Mouse (Mus musculus): ENCODE results near the gene Nol10.

Gene Nol10

DNA sequence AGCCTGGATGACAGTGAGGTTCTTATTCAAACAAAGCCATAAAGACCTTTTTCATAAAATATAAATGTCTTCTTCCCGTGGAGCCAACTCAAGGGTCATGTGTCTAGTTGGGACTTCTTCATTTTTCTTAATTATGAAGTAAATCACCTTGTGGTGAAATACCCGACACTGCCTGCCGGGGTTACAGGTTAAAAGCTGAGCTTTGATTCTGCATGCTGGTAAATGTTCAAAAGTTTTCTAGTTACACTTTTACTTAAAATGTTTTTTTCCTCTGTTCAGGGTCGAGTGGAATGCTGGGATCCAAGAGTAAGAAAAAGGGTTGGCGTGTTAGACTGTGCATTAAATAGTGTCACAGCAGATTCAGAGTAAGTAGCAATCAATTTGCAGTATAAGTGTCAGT, 14.1 kb downstream of the Nol10 start:
- DNase-seq (ENCODE audit: low spot score): no peak

DNA sequence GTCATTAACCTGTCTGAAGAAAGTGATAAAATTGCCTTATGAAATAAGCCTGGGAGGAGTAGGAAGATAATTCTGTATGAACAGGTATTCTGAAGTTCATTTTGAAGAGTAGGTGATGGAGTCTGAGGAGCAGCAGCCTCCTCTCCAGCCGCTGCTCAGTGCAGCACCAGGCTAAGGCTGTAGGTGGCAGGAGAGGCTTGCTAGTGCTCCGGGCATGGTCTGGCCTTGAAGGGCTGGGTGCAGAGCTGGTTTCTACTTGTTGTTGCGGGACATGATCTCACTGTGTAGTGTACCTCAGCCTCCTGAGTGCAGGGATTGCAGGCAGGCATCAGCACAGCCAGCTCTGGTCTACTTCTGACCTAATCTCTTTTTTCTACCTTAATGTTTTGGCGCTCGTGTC, 18.7 kb downstream of the Nol10 start:
- DNase-seq (ENCODE audit: low spot score): peak; percentile 54

DNA sequence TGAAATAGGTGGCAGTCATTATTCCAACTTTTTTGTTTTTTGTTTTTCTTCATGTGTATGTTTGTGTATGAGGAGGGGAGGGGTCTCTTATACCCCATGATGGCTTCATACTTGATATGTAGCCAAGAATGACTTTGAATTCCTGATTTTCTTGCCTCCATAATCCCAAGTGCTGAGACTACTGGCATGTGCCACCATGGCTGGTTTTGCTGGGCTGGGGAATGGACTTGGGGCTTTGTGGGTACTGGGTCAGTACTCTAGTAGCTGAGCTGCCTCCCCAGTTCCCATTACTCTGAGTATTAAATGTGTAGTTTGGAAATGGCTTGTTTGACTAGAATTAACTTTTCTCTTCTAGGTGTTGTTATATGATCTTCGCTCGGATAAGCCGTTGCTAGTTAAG, 20.9 kb downstream of the Nol10 start:
- DNase-seq (ENCODE audit: low spot score): no peak

DNA sequence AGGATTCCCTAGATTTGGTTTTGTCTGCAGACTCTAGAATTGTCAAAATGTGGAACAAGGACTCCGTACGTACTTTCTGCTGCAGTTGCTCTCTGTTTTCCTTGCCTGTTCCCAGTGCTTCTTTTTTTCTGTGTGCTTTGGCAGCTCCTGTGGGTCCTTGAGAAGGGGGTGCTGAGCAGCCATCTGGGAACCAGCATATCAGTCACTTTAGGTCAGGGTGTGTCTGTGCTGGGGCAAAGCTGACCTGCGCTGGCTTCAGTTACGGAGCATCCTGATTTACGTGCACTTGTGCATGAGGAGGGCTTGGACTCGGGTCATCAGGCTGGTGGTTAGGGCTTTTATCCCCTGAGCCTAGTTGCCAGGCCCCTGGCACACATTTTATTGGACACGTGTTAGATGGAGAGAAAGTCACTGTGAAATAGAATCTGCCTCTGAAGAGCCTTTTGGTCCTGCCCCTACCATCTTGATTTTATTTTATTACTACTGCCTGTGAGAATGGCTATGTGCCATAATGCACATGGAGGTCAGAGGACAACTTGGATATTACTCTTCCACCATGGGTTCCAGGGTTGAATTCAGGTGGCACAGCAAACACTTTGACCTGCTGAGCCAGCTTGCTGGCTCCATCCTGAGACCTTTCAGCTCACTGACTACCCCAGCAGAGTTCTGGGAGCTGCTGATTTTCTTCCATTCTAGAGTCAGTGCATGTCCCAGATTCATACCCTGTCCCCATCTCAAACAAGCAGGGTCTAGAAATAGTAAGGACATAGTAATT, 21.5 kb downstream of the Nol10 start:
- DNase-seq (ENCODE audit: low spot score): no peak

DNA sequence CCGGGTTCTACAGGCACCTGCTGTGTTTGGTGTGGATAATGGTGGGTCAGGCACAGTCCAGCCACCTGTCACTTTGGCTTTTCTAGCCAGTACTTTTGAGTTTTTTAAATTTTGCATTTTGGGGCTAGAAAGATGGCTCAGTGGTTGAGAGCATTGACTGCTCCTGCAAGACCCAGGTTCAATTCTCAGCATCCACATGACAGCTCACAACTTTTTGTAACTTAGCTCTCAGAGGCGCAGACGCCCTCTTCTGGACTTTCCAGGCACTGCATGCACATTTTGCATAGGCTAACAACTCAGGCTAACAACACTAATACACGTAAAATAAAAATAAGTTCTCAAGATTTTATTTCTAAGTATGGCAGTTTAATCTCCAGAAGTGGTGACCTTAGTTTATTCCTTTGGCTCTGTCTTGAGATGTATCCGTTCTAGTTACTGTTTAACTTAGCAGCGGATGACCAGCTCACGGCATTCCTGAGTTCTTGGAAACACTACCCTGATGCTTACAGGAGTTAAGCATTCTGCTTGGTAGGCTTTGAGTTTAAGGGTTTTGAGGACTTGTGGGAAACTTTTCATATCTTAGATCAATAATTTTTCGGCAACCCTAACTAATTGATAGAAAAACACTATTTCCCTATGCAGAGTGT, 23.5 kb downstream of the Nol10 start:
- DNase-seq (ENCODE audit: low spot score): no peak

DNA sequence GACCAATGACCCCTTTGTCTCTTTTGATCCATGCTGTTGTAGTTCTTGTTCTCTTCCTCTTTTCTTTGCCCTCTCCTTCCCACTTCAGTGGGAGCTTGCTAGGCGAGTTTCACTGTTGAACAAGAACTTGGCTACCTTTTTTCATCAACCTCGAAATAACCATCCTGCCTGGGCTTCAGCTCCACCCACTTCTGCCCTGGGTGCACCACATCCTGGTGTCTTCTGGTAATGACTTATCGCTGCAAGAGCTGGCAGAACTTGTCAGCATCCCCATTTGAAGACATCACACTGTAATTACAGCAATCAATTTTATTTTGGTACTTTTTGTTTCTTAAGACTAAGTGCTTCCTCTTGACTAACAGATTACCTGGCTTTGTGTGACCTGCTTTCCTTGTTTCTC, 24.4 kb downstream of the Nol10 start:
- DNase-seq (ENCODE audit: low spot score): no peak

DNA sequence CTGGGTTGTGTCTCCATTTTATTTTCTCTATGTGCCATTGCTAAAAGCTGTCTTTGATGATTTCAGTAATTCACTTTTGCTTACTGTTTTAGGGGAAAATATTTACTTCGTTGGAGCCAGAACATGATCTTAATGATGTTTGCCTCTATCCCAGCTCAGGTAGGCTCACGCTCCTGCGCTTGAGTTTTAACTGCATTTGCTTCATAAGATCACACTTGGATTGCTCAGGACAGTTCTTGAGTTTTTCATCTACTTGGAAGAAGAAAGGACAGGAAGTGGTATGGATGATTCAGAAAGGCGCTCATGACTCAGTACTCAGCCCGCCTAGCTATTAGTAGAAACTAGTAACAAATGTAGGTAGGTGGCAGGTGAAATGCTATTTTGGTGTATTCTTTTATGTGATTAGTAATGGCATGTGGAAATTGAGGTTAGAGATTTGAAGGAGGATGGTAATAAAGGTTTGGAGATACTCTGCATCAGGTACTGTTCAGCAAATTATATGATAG, 25.3 kb downstream of the Nol10 start:
- DNase-seq (ENCODE audit: low spot score): no peak

DNA sequence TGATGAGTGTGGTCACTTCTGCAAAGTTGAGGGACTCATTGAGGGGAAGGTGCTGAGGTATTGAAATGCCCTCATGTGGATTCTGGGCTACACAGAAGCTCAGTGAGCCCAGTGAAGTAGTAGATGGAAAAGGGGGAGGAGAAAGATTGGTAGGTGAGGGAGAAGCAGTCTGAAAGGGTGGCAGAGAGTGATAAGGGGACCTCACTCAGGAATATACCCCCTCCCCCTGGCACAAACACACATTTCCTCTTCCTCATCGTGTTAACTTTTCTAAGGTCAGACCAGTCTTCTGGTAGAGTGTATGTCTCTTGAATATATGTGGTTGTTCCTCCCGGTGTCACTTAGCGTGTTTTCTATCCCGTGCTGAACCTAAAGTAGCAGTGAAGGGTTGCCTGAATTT, 27.0 kb downstream of the Nol10 start:
- DNase-seq (ENCODE audit: low spot score): no peak

DNA sequence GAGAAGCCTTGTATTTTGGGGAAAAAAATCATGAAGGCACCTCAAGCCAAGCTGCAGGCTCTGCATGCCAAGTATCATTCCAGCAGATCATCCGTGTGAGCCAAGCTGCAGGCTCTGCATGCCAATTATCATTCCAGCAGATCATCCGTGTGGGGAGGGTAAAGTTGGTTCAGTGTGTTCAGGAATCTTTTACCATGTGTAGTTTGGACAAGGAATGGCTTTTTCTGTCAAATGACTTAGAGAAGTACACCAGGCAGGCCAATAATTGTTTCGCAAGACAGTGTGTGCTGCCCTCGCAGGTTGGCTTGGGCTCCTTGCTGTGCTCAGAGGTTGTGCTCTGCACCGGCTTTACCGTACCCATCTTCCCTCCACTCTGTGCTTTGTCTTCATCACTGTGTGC, 28.3 kb downstream of the Nol10 start:
- DNase-seq (ENCODE audit: low spot score): peak; percentile 50

DNA sequence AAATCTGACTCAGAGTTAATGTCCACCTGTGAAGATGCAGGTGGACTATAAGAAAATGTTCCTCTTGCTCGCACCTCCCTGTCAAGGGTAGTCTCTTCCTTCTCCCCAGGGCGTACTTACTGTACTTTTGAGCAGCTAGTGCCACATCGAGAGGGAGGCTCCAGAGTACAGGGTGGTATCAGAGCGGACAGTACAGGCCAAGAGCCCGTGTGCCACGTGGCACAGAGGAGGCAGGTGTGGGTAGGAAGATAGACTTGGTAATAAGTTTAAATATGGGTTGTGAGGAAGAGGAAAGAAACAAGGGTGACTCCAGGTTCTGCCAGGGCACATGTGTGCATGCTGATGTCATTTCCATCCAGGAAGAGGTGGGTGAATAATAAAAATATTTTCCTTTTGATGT, 32.7 kb downstream of the Nol10 start:
- no peak for DNase-seq (ENCODE audit: low spot score)

DNA sequence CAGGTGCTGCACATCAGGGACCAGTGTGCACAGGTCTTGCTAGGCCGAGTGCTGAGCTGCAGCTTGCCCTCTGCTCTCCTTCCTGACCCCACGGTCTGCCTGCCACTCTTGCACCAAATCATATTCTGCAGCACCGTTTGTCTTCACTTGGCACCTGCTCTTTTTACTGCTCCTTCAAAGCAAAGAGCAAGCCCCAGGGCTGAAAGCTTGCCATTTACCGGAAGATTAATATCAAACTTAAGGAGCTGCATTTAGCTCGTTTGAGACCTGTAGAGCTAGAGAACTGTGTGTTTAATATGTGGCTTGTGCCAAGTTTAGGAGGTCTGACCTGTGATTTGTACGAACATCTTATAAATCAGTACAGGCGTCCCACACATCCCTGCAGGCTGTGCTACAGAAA, 34.5 kb downstream of the Nol10 start:
- no peak for DNase-seq (ENCODE audit: low spot score)

DNA sequence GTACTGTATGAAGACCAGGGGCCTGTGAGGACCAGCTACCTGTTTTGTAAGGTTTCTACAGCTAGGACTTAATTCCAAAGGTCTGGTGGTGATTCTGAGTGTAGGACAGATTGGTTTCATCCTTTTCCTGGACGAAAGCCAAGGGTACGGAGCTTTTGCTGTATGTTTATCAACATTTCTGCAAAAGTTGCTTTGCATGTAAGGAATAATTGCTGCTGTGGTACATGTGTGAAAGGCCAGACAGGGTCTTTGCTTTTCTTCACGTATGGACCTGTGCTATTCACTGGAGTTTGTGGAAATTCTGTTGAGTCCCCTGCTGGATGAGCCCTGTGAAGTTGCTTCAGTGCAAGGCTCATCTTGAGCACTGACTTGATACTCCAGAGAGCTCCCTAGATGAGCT, 38.6 kb downstream of the Nol10 start:
- DNase-seq (ENCODE audit: low spot score): no peak

DNA sequence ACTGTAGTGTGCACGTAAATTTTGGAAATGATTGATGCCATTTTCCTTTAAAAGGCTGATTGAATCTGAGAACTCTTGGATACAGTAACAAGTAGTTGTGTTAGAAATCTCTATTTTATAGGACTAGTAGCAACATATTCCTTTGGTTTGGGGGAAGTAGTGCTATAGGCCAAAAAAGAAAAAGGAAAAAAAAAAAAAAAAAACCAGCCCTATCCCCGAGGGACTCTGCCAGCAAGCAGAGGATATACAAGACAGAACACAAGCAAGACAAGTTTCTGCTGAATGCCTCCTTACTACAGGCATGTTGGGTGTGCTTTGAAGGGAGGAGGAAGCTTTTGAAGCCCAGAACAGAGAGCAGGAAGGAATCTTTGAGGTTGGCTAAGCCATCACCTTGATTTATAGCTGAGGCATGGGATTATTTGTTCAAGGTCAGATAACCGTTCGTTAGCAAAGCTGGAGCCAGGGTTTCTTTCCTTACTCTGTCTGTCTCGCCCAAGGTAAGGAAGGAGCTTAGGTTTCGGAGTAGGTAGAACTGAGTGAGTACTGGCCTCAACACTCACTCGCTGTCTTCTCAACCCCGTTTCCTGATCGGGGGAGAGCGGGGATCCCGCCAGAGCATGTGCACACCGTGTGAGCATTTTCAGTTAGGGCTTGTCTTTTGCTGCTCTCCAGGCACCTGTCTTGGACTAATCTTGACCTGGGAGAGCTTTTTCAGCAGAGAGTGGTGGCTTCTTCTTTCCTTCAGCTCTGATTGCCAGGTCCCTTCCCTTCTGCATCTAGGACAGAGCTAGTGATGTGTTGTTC, 39.3 kb downstream of the Nol10 start:
- DNase-seq (ENCODE audit: low spot score): no peak

DNA sequence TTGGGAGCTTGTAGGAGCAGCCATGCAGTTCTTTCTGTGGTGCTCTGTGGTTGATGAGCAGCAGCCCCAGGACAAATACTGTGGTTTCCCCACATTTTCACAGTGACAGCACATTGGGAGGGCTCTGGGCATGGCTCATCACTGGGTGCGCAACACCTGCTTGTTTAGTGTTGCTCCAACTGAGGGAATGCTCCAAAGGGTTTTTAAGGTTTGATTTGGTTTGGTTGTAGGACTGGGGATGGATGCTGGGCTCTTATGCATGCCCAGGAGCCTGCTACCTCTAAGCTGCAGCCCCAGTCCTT, 39.8 kb downstream of the Nol10 start:
- DNase-seq (ENCODE audit: low spot score): no peak

DNA sequence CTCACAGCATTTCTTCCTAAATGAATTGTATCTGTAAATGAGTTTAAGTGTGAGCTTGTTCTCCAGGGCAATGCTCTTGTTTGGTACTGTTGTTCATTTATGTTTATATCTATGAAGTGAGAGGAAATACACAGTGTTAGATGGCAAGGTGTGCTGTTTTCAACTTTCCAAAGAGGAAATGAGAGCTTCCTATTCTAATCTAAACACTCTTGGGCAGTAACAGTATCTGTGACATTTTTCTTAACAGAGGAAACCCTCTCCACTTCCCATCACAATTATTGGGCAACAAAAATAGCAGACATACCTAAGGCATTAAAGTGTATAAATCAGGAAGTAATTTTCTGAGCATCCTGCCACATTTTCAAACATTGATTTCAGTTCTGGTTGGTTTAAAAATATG, 41.8 kb downstream of the Nol10 start:
- no peak for DNase-seq (ENCODE audit: low spot score)

DNA sequence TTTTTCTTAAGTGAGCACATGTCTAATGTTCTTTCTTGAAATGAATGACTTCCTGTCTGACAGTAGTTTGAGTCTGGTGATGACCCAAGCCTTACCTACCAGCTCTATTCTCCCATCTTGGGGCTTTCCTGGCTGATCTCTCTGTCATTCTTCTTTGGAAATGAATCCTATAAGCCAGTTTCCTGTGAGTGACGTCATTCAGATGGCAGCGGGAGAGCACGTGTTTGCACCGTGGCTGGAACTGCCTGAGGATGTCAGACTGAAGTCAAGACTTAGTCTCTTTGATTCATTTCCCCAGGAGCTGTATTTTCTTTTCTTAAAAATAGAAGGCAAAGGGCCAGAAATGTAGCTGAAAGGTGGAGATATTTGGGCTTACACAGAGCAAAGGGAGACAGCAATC, 42.3 kb downstream of the Nol10 start:
- peak; percentile 7 for DNase-seq (ENCODE audit: low spot score)

DNA sequence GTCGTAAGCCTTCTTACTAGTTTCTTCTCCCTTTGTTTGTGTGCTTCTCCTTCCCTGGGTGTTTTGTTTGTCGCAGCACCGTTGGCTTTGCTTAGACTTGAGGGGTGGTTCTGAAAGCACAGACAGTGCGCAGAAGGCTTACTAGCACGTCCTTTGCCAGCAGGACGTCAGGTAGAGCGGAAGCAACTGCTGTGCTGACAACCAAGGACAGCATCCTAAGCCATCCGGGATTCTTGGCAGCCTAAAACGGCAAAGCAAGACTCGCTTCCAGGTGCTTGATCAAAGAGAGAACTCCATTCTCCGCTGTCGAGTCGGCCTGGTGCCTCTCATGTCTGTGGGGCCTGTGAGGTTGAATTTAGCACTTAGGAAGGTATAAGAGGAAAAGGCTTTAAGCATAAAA, 44.9 kb downstream of the Nol10 start:
- DNase-seq (ENCODE audit: low spot score): no peak

DNA sequence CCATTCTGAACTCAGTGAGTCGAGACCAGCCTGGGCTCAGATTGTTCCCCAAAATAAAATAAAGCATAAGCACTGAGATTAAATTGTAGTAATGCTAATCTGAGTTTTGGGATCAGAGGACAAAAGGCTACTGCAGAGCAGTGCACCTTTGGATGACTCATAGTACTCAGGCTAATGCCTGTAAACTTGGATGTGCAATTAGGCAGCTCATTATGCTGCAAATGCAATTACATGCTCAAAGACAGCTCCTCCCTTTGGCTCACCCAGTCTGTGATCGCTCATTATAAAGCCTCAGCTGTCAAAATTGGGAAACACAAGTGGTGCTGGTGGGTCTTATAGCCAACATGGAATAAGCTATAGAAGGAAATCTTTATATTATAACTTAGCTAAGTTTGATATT, 48.9 kb downstream of the Nol10 start:
- DNase-seq (ENCODE audit: low spot score): no peak

DNA sequence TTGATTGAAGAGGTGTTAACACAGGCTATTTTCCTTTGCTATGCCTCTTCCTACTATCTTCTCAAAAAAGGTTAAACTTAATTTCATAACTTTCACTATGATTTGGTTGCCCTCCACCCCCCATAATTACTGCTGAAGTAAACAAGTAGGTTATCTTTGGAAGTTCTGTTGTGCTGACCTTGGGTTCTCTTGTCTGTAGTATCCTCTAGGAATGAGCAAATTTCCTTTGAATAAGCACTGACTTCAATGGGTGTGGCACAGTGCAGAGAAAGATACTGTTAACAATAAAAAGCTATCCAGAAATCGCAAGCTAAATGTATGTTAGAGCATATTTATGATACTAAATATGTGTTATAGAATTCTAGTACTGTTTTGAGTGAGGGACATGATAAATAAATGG, 53.2 kb downstream of the Nol10 start:
- DNase-seq (ENCODE audit: low spot score): no peak

DNA sequence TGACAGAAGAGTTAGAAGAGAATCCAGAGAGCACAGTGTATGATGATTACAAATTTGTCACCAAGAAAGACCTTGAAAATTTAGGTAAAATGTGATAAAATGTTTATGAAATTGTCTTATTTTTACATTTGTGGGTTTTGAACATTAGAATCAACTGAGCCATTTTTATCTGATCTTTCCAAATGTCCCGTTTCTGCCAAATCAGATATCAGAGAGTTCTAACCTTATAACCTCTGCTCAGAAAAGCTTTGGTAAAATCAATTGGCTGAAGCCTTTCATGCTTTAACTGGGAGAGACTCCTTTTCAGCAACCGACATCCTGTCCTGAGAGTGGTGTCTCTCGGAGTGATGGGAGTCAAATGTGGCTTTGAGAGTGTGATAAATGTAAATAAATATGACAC, 53.9 kb downstream of the Nol10 start:
- no peak for DNase-seq (ENCODE audit: low spot score)

DNA sequence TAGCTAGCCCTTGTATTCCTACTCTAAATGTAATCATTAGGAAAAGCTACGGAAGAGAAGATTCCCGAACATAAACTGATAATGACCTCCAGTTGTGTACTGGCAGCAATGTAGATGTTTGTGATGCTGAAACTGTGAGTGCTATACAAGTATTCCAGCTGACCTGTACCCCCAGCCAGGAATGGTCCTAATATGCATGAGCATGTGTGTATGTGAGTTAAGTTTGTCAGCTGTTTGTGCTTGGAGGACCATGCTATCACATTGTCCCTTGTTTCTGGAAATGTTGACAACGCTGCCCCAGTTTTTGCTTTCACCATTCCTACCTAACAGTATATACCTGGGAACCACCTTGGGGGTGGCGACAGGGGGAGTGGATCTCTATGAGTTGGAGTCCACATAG, 55.7 kb downstream of the Nol10 start:
- DNase-seq (ENCODE audit: low spot score): no peak

DNA sequence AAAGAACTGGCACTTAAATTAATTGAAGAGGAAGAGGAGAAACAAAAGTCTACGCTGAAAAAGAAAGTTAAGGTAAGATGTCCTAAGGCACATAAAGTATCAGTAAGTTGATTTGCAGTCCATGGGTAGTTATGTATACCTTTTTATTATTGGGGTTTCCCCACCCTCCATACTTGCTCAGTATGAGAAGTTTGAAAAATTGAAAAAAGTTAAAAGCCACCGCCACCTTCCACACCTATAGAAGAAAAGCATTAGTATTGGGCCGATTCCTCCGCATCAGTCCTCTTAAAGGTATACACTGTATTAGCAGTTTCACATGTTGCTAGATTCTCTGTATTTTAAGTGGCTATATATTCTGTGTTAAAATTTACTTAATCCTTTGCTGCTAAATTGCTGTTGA, 58.6 kb downstream of the Nol10 start:
- DNase-seq (ENCODE audit: low spot score): no peak

DNA sequence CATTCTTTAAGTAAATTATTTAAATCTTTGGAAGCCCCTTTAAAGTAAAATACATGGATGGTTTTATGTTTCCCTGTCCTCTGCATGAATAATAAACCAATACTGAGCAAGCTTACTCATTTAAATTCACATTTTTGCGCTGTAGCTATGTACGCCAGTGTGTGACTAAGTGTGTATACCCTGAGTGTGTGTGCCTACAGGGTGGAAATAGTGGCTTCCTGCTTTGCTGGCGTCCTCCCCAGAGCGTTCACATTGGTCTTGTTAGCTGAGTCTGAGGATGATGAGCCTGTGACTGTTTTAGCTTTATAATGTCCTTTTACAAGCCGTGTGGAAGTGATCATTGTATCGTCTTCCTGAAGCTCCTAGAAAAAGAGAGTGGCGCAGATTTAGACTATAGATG, 60.1 kb downstream of the Nol10 start:
- DNase-seq (ENCODE audit: low spot score): no peak

Measured in adipocyte (in vitro differentiated cells).